Mouse (Mus musculus): ENCODE measurements around the gene Alg12. TPM values are rescaled to one million over a fixed set of nuclear protein-coding genes. Genes with fewer than 3 reads are reported as not detected.

The Alg12 gene
- total and polyA plus RNA-seq, 3 experiments = 7.2 to 11.0 (median 8.7) TPM

DNA sequence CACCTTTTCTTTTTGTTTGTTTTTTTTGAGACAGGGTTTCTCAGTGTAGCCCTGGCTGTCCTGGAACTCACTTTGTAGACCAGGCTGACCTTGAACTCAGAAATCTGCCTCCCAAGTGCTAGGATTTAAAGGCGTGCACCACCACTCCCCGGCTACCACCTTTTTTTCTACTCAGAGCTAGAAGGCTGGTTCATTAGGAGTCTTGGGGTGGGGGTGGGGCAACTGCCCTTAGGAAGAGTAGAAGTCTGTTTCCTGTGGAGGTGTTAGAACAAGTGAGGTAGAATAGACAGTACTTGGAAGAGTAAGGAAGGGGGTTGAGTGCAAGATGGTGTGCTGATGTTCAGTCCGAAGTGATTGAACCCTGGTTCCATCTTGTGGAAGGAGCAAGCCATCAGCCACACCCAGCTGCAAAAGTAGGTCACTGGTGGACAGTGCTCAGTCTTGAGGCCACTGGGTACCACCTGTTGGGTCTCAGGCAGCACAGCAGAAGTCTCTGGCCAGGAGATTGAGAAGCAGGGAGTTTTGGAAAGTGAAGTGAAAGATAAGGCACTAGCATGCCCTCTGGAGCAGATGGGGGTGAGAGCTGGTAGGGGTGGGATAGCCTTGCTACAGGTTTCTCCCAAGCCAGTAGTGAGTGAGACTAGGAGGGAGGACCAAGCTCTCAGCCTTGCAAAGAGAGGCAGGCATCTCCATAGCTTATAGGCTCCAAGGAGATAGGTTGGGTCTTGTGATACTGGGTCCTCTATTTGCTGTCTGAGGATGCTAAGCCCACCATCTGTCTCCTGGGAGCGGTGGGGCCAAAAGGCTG lies 47.0 kb upstream of the Alg12 start:
- 39% methylated on average over 4 of the region's 4 CpGs for WGBS
- peak in 1 of 2 experiments; percentile 42 for DNase-seq
- Histone ChIP-seq H3K4me1 (ENCODE audit: control insufficient read depth, insufficient read depth, low read length) (peaks cover 39% of the 10 kb centered on the region), H3K27me3 (ENCODE audit: control insufficient read depth, insufficient read depth, low read length) (no peaks in the 10 kb centered on the region), H3K4me3 (peak overlapping the region; percentile 95), H3K79me2 (replicated peaks; ENCODE audit: control insufficient read depth, insufficient read depth, low read length) (no peaks in the 10 kb centered on the region), H3K27ac (peak overlapping the region; percentile 98), H3K36me3 (ENCODE audit: control insufficient read depth, insufficient read depth, low read length) (peaks cover 16% of the 10 kb centered on the region), H3K9ac (ENCODE audit: low read depth, low read length) (peak overlapping the region; percentile 39)
- intact Hi-C loops (cut with DNase I) = loop anchor here (10.0 kb wide), 1 partner anchor 609 kb away; the partner anchor contains the start of gene Arsa
- TF ChIP-seq POLR2A (IDR thresholded peaks at IDR 0.05; ENCODE audit: insufficient read depth, low read depth, low read length) = 0 out of 2 replicates have a peak, but pooled peaks have one; percentile 7
- no peak for TF ChIP-seq CTCF (IDR thresholded peaks at IDR 0.05)
- peak; percentile 59; the same call in 1 of the 2 replicates for TF ChIP-seq EP300 (IDR thresholded peaks at IDR 0.05; ENCODE audit: insufficient read depth, low read depth, low read length)

DNA sequence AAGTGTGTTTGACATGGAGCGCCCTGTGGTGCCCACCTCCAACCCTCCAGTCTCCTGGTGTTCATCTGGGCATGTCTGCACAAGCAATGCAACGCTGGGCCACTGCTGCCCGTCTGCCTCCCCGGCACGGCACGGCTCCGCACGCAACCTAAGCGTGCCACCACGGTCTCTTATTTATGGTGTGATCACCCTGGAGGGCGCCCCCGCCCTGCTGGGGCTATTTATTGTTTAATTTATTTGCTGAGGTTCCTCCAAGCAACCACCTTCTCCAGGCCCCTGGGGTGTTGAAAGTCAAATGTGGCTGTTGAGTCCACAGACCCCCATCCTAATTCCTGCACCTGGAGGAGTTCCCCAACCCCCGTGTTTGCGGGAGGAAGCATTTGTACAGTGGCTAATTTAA lies 45.9 kb upstream of the Alg12 start:
- Histone ChIP-seq H3K27ac (peak overlapping the region; percentile 98), H3K36me3 (ENCODE audit: control insufficient read depth, insufficient read depth, low read length) (peaks cover 16% of the 10 kb centered on the region), H3K4me1 (ENCODE audit: control insufficient read depth, insufficient read depth, low read length) (peaks cover 32% of the 10 kb centered on the region), H3K9ac (ENCODE audit: low read depth, low read length) (peak overlapping the region; percentile 98), H3K4me3 (peak overlapping the region; percentile 95), H3K27me3 (ENCODE audit: control insufficient read depth, insufficient read depth, low read length) (no peaks in the 10 kb centered on the region), H3K79me2 (replicated peaks; ENCODE audit: control insufficient read depth, insufficient read depth, low read length) (no peaks in the 10 kb centered on the region)
- no peak for DNase-seq
- 54% methylated on average over 14 of the region's 14 CpGs for WGBS
- TF ChIP-seq CTCF (IDR thresholded peaks at IDR 0.05) (no peak), EP300 (IDR thresholded peaks at IDR 0.05; ENCODE audit: insufficient read depth, low read depth, low read length) (peak; percentile 4; the same call in 1 of the 2 replicates)
- intact Hi-C loops (cut with DNase I) = loop anchor here (10.0 kb wide), 1 partner anchor 610 kb away; the partner anchor contains the start of gene Arsa

DNA sequence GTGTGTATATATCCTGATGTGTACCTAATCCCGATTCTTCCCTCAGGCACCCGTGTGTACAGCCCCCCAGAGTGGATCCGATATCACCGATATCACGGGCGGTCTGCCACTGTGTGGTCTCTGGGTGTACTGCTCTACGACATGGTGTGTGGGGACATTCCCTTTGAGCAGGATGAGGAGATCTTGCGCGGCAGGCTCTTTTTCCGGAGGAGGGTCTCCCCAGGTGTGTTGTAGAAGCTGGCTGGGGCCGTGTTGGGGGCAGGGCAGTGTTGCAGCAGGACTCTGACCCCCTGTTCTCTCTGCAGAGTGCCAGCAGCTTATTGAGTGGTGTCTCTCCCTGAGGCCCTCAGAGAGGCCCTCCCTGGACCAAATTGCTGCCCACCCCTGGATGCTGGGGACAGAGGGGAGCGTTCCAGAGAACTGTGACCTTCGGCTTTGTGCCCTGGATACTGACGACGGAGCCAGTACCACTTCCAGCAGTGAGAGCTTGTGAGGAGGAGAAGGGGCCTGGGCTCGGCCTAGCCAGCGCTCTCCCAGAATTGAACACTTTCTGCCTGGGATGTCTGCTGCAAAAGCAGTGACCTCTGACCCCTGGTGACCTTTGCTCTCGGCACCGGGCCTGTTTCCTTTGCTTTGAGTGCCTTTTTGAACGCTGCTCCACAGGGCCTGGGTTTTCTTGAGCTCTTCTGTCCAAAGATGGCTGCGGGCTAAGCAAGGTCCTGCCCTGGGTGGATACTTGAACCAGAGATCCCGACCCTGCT lies 45.3 kb upstream of the Alg12 start:
- TF ChIP-seq POLR2A (IDR thresholded peaks at IDR 0.05; ENCODE audit: insufficient read depth, low read depth, low read length) = 0 out of 2 replicates have a peak, but pooled peaks have one; percentile 9
- 0 out of 2 replicates have a peak, but pooled peaks have one; percentile 10 for TF ChIP-seq EP300 (IDR thresholded peaks at IDR 0.05; ENCODE audit: insufficient read depth, low read depth, low read length)
- peak; percentile 36 for TF ChIP-seq CTCF (IDR thresholded peaks at IDR 0.05)
- Histone ChIP-seq H3K9ac (ENCODE audit: low read depth, low read length) (peak overlapping the region; percentile 98), H3K4me3 (peak overlapping the region; percentile 95), H3K27ac (peak overlapping the region; percentile 98), H3K36me3 (ENCODE audit: control insufficient read depth, insufficient read depth, low read length) (peaks cover 16% of the 10 kb centered on the region), H3K79me2 (replicated peaks; ENCODE audit: control insufficient read depth, insufficient read depth, low read length) (no peaks in the 10 kb centered on the region), H3K27me3 (ENCODE audit: control insufficient read depth, insufficient read depth, low read length) (no peaks in the 10 kb centered on the region), H3K4me1 (ENCODE audit: control insufficient read depth, insufficient read depth, low read length) (peaks cover 28% of the 10 kb centered on the region)
- intact Hi-C loops (cut with DNase I) = loop anchor here (10.0 kb wide), 1 partner anchor 610 kb away; the partner anchor contains the start of gene Arsa
- peak; percentile 52 to 66 for DNase-seq
- WGBS = 17% methylated on average over 22 of the region's 22 CpGs

- no peaks in the 10 kb centered on the region for H3K79me2 ChIP-seq (replicated peaks; ENCODE audit: control insufficient read depth, insufficient read depth, low read length)
- DNase-seq = peak; percentile 89 to 96
- intact Hi-C loops (cut with DNase I) = loop anchor here (1.0 to 10.0 kb wide), 2 partner anchors 24 to 611 kb away; partner anchors contain the start of gene Arsa
- peak overlapping the region; percentile 95 for H3K4me3 ChIP-seq
- H3K27ac ChIP-seq = peak overlapping the region; percentile 98
- H3K4me1 ChIP-seq (ENCODE audit: control insufficient read depth, insufficient read depth, low read length) = peaks cover 28% of the 10 kb centered on the region
- no peaks in the 10 kb centered on the region for H3K27me3 ChIP-seq (ENCODE audit: control insufficient read depth, insufficient read depth, low read length)
- H3K36me3 ChIP-seq (ENCODE audit: control insufficient read depth, insufficient read depth, low read length) = peaks cover 16% of the 10 kb centered on the region
- peak; percentile 77; the same call in 1 of the 2 replicates for TF ChIP-seq POLR2A (IDR thresholded peaks at IDR 0.05; ENCODE audit: insufficient read depth, low read depth, low read length)
- TF ChIP-seq CTCF (IDR thresholded peaks at IDR 0.05) = 0 out of 2 replicates have a peak, but pooled peaks have one; percentile 8
- TF ChIP-seq EP300 (IDR thresholded peaks at IDR 0.05; ENCODE audit: insufficient read depth, low read depth, low read length) = peak; percentile 93; the same call in 1 of the 2 replicates
- 1% methylated on average over 39 of the region's 39 CpGs for WGBS
- H3K9ac ChIP-seq (ENCODE audit: low read depth, low read length) = peak overlapping the region; percentile 98
Measured at GRCm38 (mm10) chr15:88863695-88864231, 44.6 kb upstream of the Alg12 start.

- H3K36me3 ChIP-seq (ENCODE audit: control insufficient read depth, insufficient read depth, low read length) = peaks cover 16% of the 10 kb centered on the region
- H3K79me2 ChIP-seq (replicated peaks; ENCODE audit: control insufficient read depth, insufficient read depth, low read length) = no peaks in the 10 kb centered on the region
- H3K27ac ChIP-seq = peak overlapping the region; percentile 98
- H3K27me3 ChIP-seq (ENCODE audit: control insufficient read depth, insufficient read depth, low read length) = no peaks in the 10 kb centered on the region
- peaks cover 22% of the 10 kb centered on the region for H3K4me1 ChIP-seq (ENCODE audit: control insufficient read depth, insufficient read depth, low read length)
- WGBS = under 1% methylated on average over 93 of the region's 98 CpGs
- peak overlapping the region; percentile 95 for H3K4me3 ChIP-seq
- DNase-seq = peak; percentile 76 to 79
- no peak; the same call in 1 of the 2 replicates for TF ChIP-seq POLR2A (IDR thresholded peaks at IDR 0.05; ENCODE audit: insufficient read depth, low read depth, low read length)
- no peak for TF ChIP-seq CTCF (IDR thresholded peaks at IDR 0.05)
- TF ChIP-seq EP300 (IDR thresholded peaks at IDR 0.05; ENCODE audit: insufficient read depth, low read depth, low read length) = no peak; the same call in 1 of the 2 replicates
- peak overlapping the region; percentile 98 for H3K9ac ChIP-seq (ENCODE audit: low read depth, low read length)
- intact Hi-C loops (cut with DNase I) = loop anchor here (1.0 to 10.0 kb wide), 3 partner anchors 13 to 612 kb away; partner anchors contain the start of gene Arsa
Measured at GRCm38 (mm10) chr15:88862881-88863694, 44.0 kb upstream of the Alg12 start.
